Mouse (Mus musculus) liver, embryonic 14.5 days (tissue): ENCODE results near the gene Tmem63c.

Source experiments
- CTCF ChIP-seq: IDR thresholded peaks from 2 replicates; pipeline ENCODE4 v1.5.1; 2016; ENCODE audit warnings: antibody characterized with exemption, low read depth, control low read depth
- EP300 ChIP-seq: IDR thresholded peaks from 2 replicates; pipeline ENCODE4 v1.6.1; 2016; ENCODE audit warnings: antibody characterized with exemption, low read depth

DNA sequence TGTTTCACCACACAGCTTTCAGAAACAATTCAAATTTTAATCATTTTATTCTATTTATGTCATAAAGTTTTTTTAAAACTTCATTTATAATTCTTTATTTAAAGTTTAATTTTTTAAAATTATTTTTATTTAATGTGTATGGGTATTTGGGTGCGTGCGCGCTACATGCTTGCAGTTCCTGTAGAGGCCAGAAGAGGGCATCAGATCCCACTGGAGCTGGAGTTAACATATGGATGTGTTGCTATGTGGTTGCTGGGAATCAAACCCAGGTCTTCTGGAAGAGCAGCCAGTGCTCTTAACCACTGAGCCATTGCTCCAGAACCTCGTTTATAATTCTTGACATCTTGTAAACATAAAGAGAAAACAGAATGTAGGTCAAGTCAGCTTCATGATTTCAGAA is 22.4 kb upstream of the Tmem63c start:
- TF ChIP-seq CTCF = peak; percentile 69
- no peak for TF ChIP-seq EP300
